Comparison of ENCODE assay signal across 8 mouse cellular contexts in the genomic region with DNA sequence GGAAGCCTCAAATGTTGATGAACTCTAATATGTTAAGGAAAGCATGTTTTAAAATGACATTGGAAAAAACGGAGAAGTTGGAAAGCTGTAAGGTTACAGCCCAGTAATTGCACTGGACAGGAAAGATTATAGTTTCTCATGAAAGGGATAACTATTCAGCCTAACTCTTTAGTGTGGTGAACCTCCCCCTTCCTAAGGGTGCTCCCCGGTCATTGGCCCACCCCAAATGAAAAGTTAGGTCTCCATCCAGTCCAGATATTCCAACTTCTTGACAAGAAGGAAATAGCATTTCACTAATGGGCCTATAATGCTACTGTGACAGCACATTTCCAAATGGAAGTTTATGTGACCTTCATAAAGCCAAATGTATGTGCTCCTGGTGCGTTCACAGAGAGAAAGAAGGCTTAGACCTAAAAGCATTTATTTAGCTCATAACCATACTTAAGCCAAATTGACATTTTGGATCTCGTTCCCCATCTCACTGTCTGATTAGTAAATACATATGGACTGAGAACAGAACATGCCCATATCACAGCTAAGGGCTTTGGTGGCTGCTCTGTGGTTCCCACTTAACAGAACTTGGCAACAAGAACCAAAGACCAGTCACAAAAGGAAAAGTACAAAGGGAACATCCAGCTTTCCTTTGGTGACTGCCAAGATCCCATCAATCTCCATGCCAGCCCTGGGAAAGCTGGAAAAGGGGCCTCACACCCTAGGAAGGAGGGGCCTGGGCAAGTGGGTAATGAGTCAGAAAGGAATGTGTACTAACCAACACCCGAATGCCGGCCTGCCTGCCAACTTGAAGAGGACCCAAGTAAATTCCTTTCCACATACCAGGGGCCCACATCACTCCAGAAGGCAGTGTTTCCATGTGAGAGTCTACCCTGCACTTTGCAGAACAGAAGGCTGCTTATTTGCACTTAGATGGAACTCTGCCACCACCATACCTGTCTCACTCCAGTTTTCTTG.
DNase-seq lines count a peak whose midpoint lies in the region; ATAC-seq lines count a peak whose summit lies in the region.

No protein-coding gene starts in this region.

- no peak overlapping the region for H3K9ac ChIP-seq in forebrain, embryonic 15.5 days (replicated peaks)
- no peak overlapping the region for H3K9ac ChIP-seq in limb, embryonic 15.5 days
- no peak overlapping the region for H3K9ac ChIP-seq in intestine, embryonic 16.5 days (ENCODE audit: low read depth, low read length)

- H3K4me1 ChIP-seq in forebrain, embryonic 15.5 days: 0 out of 2 replicates have a peak, but pooled peaks cover 2% of the 10 kb centered on the region
- no peaks in the 10 kb centered on the region for H3K4me1 ChIP-seq in limb, embryonic 15.5 days
- no peaks in the 10 kb centered on the region for H3K4me1 ChIP-seq in intestine, embryonic 16.5 days (ENCODE audit: control insufficient read depth, insufficient read depth, low read length)

- no peaks in the 10 kb centered on the region for H3K27me3 ChIP-seq in forebrain, embryonic 15.5 days
- H3K27me3 ChIP-seq in limb, embryonic 15.5 days: no peaks in the 10 kb centered on the region
- H3K27me3 ChIP-seq in intestine, embryonic 16.5 days (replicated peaks; ENCODE audit: control insufficient read depth, insufficient read depth, low read length): no peaks in the 10 kb centered on the region

- H3K4me2 ChIP-seq in forebrain, embryonic 15.5 days (replicated peaks): no peak overlapping the region
- no peak overlapping the region for H3K4me2 ChIP-seq in limb, embryonic 15.5 days
- H3K4me2 ChIP-seq in intestine, embryonic 16.5 days (ENCODE audit: low read depth, low read length): no peak overlapping the region

- H3K36me3 ChIP-seq in forebrain, embryonic 15.5 days: no peaks in the 10 kb centered on the region
- H3K36me3 ChIP-seq in limb, embryonic 15.5 days: no peaks in the 10 kb centered on the region
- no peaks in the 10 kb centered on the region for H3K36me3 ChIP-seq in intestine, embryonic 16.5 days (ENCODE audit: control insufficient read depth, insufficient read depth, low read length)

- DNase-seq in cerebellum, postnatal 10 days: peak; percentile 0 to 6
- DNase-seq in cerebellum, adult 11 months: no peak
- peak; percentile 21 for DNase-seq in adipocyte (ENCODE audit: low spot score)
- peak; percentile 71 for DNase-seq in kidney, adult 18-20 months
- peak; percentile 67 for DNase-seq in retina, postnatal 1 day

- no peak overlapping the region for H3K27ac ChIP-seq in forebrain, embryonic 15.5 days (replicated peaks)
- H3K27ac ChIP-seq in limb, embryonic 15.5 days: no peak overlapping the region
- H3K27ac ChIP-seq in intestine, embryonic 16.5 days (ENCODE audit: low read length): no peak overlapping the region

- ATAC-seq in forebrain, embryonic 15.5 days (replicated peaks): peak; percentile 96
- peak; percentile 88 for ATAC-seq in limb, embryonic 15.5 days (ENCODE audit: insufficient number of reproducible peaks, low FRiP score, low TSS enrichment, low read depth)
- ATAC-seq in intestine, embryonic 16.5 days: no peak

- no peak overlapping the region for H3K4me3 ChIP-seq in forebrain, embryonic 15.5 days
- H3K4me3 ChIP-seq in limb, embryonic 15.5 days: no peak overlapping the region
- H3K4me3 ChIP-seq in intestine, embryonic 16.5 days (ENCODE audit: low read length): no peak overlapping the region

- WGBS in forebrain, embryonic 15.5 days: 38% methylated on average over 6 of the region's 6 CpGs
- 46% methylated on average over 6 of the region's 6 CpGs for WGBS in limb, embryonic 15.5 days
- 62% methylated on average over 6 of the region's 6 CpGs for WGBS in intestine, embryonic 16.5 days

- H3K9me3 ChIP-seq in forebrain, embryonic 15.5 days: no peaks in the 10 kb centered on the region
- H3K9me3 ChIP-seq in limb, embryonic 15.5 days: no peaks in the 10 kb centered on the region
- H3K9me3 ChIP-seq in intestine, embryonic 16.5 days (ENCODE audit: control insufficient read depth, low read length): no peaks in the 10 kb centered on the region
